Mouse (Mus musculus) G1E (cell line): ENCODE data around the gene Rapgef2. TPM values are rescaled to one million over a fixed set of nuclear protein-coding genes. Genes with fewer than 3 reads are reported as not detected.

Experiments used
- ATAC-seq: 2 replicates; pipeline ENCODE4 v1.8.0; 2016; ENCODE audit warnings: mild to moderate bottlenecking; ENCODE audit not compliant: insufficient number of reproducible peaks, poor library complexity, low FRiP score, severe bottlenecking; ENCODE audit errors: extremely low read depth
- DNase-seq: peaks from one replicate; pipeline ENCODE4 v3.0.0; 2012; ENCODE audit warnings: low spot score
- H3K27me3 ChIP-seq: 2 replicates; pipeline ENCODE4 v1.6.1; 2012; ENCODE audit warnings: mild to moderate bottlenecking, low read length, inconsistent platforms; ENCODE audit not compliant: insufficient read depth
- H3K36me3 ChIP-seq: replicated peaks from 2 replicates; pipeline ENCODE3; 2012; ENCODE audit warnings: mild to moderate bottlenecking, inconsistent platforms
- H3K4me1 ChIP-seq: 2 replicates; pipeline ENCODE4 v1.6.1; 2012; ENCODE audit warnings: low read depth, low read length, inconsistent platforms, mixed read lengths; ENCODE audit not compliant: insufficient read depth
- H3K4me3 ChIP-seq: 2 replicates; pipeline ENCODE4 v1.5.1; 2012; ENCODE audit warnings: low read depth, mild to moderate bottlenecking, inconsistent platforms, low read length, moderate library complexity, mixed read lengths
- H3K9me3 ChIP-seq: replicated peaks from 2 replicates; pipeline ENCODE4 v1.6.1; 2012; ENCODE audit warnings: inconsistent platforms
- CTCF ChIP-seq: IDR thresholded peaks from 2 replicates; pipeline ENCODE4 v1.5.1; 2012; ENCODE audit warnings: low read depth, low read length, inconsistent platforms, mixed read lengths
- GATA1 ChIP-seq: IDR thresholded peaks from 2 replicates; pipeline ENCODE4 v1.6.1; 2012; ENCODE audit warnings: borderline replicate concordance, low read length, inconsistent platforms, mixed read lengths
- GATA2 ChIP-seq: IDR thresholded peaks from 2 replicates; pipeline ENCODE4 v1.6.1; 2012; ENCODE audit warnings: low read depth, low read length, inconsistent platforms, borderline replicate concordance
- POLR2AphosphoS5 ChIP-seq: IDR thresholded peaks from 2 replicates; pipeline ENCODE4 v1.6.1; 2012; ENCODE audit warnings: low read depth, low read length, inconsistent platforms; ENCODE audit not compliant: insufficient replicate concordance
- TAL1 ChIP-seq: conservative IDR thresholded peaks from 2 replicates; pipeline ENCODE4 v1.6.1; 2012; ENCODE audit warnings: low read depth, low read length, inconsistent platforms, mixed read lengths
- polyA plus RNA-seq: library from polyadenylated mRNA; stranded (reverse); fragments of >175 nt; gene quantifications from 2 replicates; pipeline ENCODE4 v1.2.3, GENCODE M21; 2012
- total RNA-seq, 2 experiments: library from RNA; stranded (forward) in 1 of 2; stranded (reverse) in 1 of 2; fragments of 200-1000 nt in 1 of 2; fragments of >200 nt in 1 of 2; fragmentation: Nextera tagmentation in 1 of 2; gene quantifications; 2 replicates each; pipeline ENCODE4 v1.2.3; 2014 to 2017

Gene Rapgef2
- total and polyA plus RNA-seq, 3 experiments: 2.9 to 22.1 (median 18.7) TPM

- Histone ChIP-seq H3K4me1 (peaks cover 7% of the 10 kb centered on the region), H3K27me3 (no peaks in the 10 kb centered on the region), H3K9me3 (no peaks in the 10 kb centered on the region), H3K36me3 (peaks cover 15% of the 10 kb centered on the region), H3K4me3 (no peak overlapping the region)
- TF ChIP-seq GATA2 (no peak), GATA1 (no peak), POLR2AphosphoS5 (no peak), CTCF (no peak), TAL1 (no peak)
- no peak for DNase-seq
- ATAC-seq: no peak
Measured at GRCm38 (mm10) chr3:79158254-79158653, 128.1 kb downstream of the Rapgef2 start.

GRCm38 (mm10) chr3:79153039-79153487 is 133.3 kb downstream of the Rapgef2 start:
- Histone ChIP-seq H3K27me3 (no peaks in the 10 kb centered on the region), H3K4me1 (no peaks in the 10 kb centered on the region), H3K36me3 (peaks cover 7% of the 10 kb centered on the region), H3K4me3 (no peak overlapping the region), H3K9me3 (no peaks in the 10 kb centered on the region)
- ATAC-seq: no peak
- no peak for DNase-seq
- TF ChIP-seq POLR2AphosphoS5 (no peak), CTCF (no peak), GATA2 (no peak), GATA1 (no peak), TAL1 (no peak)

- Histone ChIP-seq H3K27me3 (peaks cover 2% of the 10 kb centered on the region; the same call in 1 of the 2 replicates), H3K36me3 (peaks cover 3% of the 10 kb centered on the region), H3K9me3 (no peaks in the 10 kb centered on the region), H3K4me3 (no peak overlapping the region), H3K4me1 (no peaks in the 10 kb centered on the region)
- no peak for DNase-seq
- ATAC-seq: no peak
- no peak for TF ChIP-seq TAL1
- TF ChIP-seq CTCF: no peak
- no peak for TF ChIP-seq GATA1
- TF ChIP-seq POLR2AphosphoS5: no peak
- TF ChIP-seq GATA2: no peak
Measured at GRCm38 (mm10) chr3:79145407-79146055, 140.8 kb downstream of the Rapgef2 start.

GRCm38 (mm10) chr3:79144672-79145406 is 141.5 kb downstream of the Rapgef2 start:
- peaks cover 2% of the 10 kb centered on the region; the same call in 1 of the 2 replicates for H3K27me3 ChIP-seq
- no peaks in the 10 kb centered on the region for H3K9me3 ChIP-seq
- no peak overlapping the region for H3K4me3 ChIP-seq
- peaks cover 3% of the 10 kb centered on the region for H3K36me3 ChIP-seq
- ATAC-seq: no peak
- H3K4me1 ChIP-seq: no peaks in the 10 kb centered on the region
- TF ChIP-seq TAL1 (no peak), GATA1 (no peak), GATA2 (no peak), POLR2AphosphoS5 (no peak), CTCF (no peak)
- DNase-seq: no peak

GRCm38 (mm10) chr3:79144085-79144484 is 142.2 kb downstream of the Rapgef2 start:
- ATAC-seq (no peak), DNase-seq (no peak)
- H3K27me3 ChIP-seq: peaks cover 2% of the 10 kb centered on the region; the same call in 1 of the 2 replicates
- H3K4me3 ChIP-seq: no peak overlapping the region
- TF ChIP-seq TAL1 (no peak), POLR2AphosphoS5 (no peak), GATA1 (no peak), GATA2 (no peak), CTCF (no peak)
- H3K36me3 ChIP-seq: peaks cover 3% of the 10 kb centered on the region
- no peaks in the 10 kb centered on the region for H3K9me3 ChIP-seq
- H3K4me1 ChIP-seq: no peaks in the 10 kb centered on the region

GRCm38 (mm10) chr3:79139245-79139644 is 147.1 kb downstream of the Rapgef2 start:
- TF ChIP-seq TAL1: no peak
- TF ChIP-seq CTCF: no peak
- TF ChIP-seq GATA2: no peak
- TF ChIP-seq POLR2AphosphoS5: no peak
- no peak for TF ChIP-seq GATA1

GRCm38 (mm10) chr3:79138601-79139000 is 147.7 kb downstream of the Rapgef2 start:
- TF ChIP-seq GATA1 (no peak), POLR2AphosphoS5 (no peak), CTCF (no peak), GATA2 (no peak), TAL1 (no peak)
- H3K9me3 ChIP-seq: no peaks in the 10 kb centered on the region
- H3K4me1 ChIP-seq: no peaks in the 10 kb centered on the region
- H3K36me3 ChIP-seq: no peaks in the 10 kb centered on the region
- no peak overlapping the region for H3K4me3 ChIP-seq
- ATAC-seq: no peak
- no peaks in the 10 kb centered on the region; the same call in 1 of the 2 replicates for H3K27me3 ChIP-seq
- DNase-seq: no peak

More at GRCm38 (mm10) chr3:79139245-79139644, 147.1 kb downstream of the Rapgef2 start:
- ATAC-seq (no peak), DNase-seq (no peak)
- Histone ChIP-seq H3K4me3 (no peak overlapping the region), H3K4me1 (no peaks in the 10 kb centered on the region), H3K36me3 (no peaks in the 10 kb centered on the region), H3K27me3 (no peaks in the 10 kb centered on the region; the same call in 1 of the 2 replicates), H3K9me3 (no peaks in the 10 kb centered on the region)
